Mouse (Mus musculus): Measurements from ENCODE around the gene H2-DMb1. TPM values are rescaled to one million over a fixed set of nuclear protein-coding genes. Genes with fewer than 3 reads are reported as not detected.
"Not testable (repeated sequence)": the region's sequence is repeated elsewhere in the genome, so short reads cannot be mapped to it uniquely, and the experiment has no call there.

The H2-DMb1 gene
- total RNA-seq, 2 experiments from 2014 or later, result 0.16 to 0.78 TPM

GRCm38 (mm10) chr17:34143033-34143432 lies 9.8 kb upstream of the H2-DMb1 start, which contains the start of gene H2-DMb2:
Gene H2-DMb2, plus strand, starts transcription at chr17:34143307.
- DNase-seq (ENCODE audit: low spot score), result no peak

DNA sequence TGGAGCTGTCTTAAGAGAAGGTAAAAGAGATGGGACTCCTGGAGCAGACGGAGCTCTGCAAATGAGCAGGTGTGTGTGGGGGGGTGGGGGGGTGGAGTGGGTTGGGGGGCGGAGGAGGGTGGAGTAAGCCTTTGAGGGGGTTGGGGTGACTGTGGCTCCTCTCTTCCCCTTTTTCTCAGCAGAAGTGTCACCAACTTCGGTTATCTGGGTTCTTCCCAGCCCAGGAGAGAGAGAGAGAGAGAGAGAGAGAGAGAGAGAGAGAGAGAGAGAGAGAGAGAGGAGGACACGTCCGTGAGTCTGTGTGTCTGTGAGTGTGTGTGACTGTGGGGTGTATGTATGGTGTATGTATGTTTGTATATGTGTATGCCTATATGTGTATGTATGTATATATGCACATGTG lies 9.4 kb upstream of the H2-DMb1 start:
- DNase-seq (ENCODE audit: low spot score), result no peak

GRCm38 (mm10) chr17:34144221-34144620 lies 8.7 kb upstream of the H2-DMb1 start:
- DNase-seq (ENCODE audit: low spot score), result not testable (repeated sequence)

GRCm38 (mm10) chr17:34144960-34145371 lies 7.9 kb upstream of the H2-DMb1 start:
- no peak for DNase-seq (ENCODE audit: low spot score)

DNA sequence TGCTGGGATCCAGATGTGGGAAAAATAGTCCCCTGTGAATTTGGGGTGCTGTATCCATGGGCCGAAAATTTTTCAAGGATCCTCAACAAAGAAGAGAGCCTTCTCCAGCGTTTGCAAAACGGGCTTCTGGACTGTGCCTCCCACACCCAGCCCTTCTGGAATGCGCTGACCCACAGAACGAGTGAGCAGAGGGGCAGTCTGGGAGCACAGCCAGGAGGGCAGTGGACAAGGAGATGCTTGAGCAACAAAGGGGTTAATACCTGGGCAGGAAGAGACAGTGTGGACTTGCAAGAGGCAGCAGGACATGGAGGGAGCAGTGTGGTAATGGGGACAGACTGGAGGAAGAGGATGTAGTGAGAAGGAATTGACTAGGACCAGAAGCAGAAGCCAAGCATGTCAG lies 2.7 kb downstream of the H2-DMb1 start:
- no peak for DNase-seq (ENCODE audit: low spot score)

DNA sequence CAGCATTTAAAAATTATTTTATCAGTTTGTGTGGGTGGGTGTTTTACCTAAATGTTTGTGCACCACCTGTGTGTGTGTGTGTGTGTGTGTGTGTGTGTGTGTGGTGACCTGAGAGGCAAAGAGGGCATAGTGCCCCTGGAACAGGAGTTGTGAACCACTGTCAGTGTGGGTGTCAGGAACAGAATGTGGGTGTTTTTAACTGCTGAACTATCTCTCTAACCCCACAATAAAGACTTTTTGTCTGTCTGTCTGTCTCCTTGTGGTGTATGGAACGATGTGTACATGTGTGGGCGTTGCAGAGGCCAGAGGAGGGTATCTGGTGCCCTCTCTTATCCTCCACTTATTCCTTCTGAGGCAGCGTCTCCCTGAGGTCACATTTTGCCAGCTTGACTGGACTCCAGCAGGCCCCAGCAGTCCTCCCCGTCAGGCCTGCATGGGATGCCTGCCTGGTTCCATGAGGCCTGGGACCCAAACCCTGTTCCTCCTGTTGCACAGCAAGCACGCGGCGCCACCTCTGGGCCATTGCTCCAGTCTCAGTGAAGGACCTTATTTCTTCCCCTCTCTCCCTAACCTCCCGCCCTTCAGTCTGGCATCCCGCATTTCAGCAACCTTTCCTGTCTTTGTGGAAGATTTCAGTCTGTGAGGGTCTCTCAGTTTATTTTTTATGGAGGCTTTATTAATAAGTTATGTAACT lies 11.5 kb downstream of the H2-DMb1 start:
- no peak for DNase-seq (ENCODE audit: low spot score)

- no peak for DNase-seq (ENCODE audit: low spot score)
Observed at GRCm38 (mm10) chr17:34165033-34165730, 12.3 kb downstream of the H2-DMb1 start.

DNA sequence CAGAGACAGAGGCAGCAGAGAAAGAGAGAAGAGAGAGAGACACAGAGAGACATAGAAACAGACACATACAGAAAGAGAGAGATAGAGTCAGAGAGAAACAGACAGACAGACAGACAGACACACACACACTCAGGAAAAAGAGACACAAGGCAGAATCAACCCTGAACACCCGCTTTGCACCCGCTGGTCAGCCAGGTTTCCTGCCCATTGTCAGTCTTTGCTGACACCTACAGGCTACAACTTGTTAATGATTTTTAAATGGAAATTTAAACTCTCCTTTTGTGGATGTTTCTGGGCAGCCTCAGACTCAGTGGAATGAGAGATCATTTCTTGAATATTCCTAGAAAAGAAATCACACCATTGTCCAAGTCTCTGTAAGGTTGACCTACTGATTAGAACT lies 16.4 kb downstream of the H2-DMb1 start:
- DNase-seq (ENCODE audit: low spot score), result peak; percentile 32

DNA sequence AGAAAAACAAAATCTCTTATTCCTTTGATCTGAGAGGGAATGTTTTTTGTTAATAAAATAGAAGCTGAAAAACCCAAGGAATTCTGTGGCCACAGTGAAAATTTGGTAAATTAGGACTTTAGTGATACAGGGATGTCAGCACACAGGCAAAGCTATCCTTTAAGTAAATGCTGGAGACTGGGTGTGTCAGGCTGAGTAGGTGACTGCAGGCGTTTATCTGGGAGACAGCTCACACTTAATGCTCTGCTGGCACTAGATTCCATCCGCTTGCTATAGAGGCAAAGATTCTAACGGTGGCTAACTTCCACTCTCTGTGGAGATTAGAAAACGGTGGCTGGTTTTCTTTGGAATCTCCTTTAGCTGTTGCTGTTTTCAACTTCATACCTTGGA lies 17.6 kb downstream of the H2-DMb1 start:
- no peak for DNase-seq (ENCODE audit: low spot score)

- peak; percentile 77 for DNase-seq (ENCODE audit: low spot score)
Observed at GRCm38 (mm10) chr17:34170877-34171498, 18.1 kb downstream of the H2-DMb1 start.

DNA sequence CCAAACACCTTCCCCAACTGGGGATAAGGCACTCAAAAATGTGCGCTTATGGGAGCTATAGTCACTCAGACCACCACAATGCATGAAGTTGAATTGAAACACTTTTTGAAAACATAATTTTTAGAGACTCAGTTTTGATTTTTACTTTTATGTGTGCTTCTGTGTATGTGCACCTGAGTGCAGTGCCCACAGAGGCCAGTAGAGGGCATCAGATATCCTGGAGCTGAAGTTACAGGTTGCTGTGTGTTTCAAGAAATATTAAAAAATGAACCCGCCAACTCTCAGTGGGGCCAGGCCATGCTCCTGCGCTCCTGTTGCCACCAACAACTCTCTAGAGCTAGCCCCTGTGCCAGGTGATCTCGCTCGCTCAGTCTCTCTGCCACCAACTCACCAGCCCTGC lies 19.7 kb downstream of the H2-DMb1 start:
- no peak for DNase-seq (ENCODE audit: low spot score)

GRCm38 (mm10) chr17:34174075-34174474 lies 21.2 kb downstream of the H2-DMb1 start:
- no peak for DNase-seq (ENCODE audit: low spot score)

GRCm38 (mm10) chr17:34177179-34177578 lies 24.3 kb downstream of the H2-DMb1 start:
- no peak for DNase-seq (ENCODE audit: low spot score)

GRCm38 (mm10) chr17:34179019-34179418 lies 26.1 kb downstream of the H2-DMb1 start:
- DNase-seq (ENCODE audit: low spot score), result no peak

DNA sequence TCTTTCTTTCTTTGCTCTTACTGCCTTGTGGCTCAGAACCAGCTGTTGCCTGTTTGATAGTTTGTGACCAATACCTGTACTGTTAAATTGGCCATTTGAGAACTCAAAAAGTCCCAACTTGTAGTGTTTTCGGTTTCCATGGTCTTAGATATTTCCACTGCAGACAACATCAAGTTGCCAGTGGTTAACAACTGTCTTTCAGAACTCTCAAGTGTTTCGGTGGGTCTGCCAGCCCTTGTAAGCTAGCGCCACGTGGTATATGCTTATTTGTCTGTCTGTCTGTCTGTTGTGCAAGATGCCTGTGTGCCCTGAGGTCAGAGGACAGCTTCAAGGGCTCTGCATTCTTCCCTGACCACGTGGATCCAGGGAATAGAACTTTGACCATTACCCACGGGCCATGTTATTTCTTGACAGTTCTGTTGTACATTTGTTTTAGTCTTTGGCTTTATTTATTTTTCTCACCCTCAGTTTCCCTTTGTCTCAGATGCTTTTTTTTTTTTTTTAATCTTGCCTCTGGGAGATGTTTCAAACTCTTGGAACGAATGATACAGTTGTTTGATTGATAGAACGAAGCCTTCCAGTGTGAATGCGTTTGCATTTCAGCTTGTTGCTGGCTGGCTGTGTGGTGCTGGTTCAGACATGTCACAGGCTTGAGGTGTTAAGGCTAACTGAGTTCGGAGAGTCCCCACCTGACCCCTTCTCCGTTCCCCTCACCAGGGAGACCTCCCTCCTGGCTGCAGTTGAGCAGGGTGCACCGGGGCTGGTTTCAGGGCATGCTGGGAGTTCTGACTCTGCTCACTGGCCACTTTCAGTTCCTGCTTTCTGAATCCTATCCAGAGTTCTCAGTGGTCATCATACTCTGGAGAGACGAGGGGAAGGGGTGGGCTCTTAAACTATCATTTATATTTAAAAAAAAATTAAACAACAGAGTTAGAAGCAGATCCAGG lies 27.3 kb downstream of the H2-DMb1 start:
- no peak for DNase-seq (ENCODE audit: low spot score)

GRCm38 (mm10) chr17:34183564-34184219 lies 30.8 kb downstream of the H2-DMb1 start:
- no peak for DNase-seq (ENCODE audit: low spot score)

DNA sequence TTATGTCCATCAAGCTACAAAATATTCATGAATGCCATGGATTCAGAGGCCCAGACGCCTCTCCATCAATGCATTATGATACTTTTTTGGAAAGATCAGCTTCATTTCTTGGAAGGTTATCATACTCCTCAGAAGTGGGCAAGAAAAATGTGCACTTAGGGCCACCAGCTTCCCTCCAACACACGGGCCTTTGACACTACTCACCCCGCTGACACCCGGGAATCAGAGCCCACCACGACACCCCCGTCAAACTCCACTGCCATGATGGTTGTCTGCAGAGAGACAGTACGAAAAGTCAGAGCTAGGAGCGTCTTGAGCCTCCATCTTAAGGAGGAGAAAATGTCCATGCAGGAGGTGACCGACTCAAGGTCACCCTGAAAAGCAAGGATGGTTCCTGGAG lies 32.7 kb downstream of the H2-DMb1 start:
- no peak for DNase-seq (ENCODE audit: low spot score)

GRCm38 (mm10) chr17:34186885-34187260 lies 34.0 kb downstream of the H2-DMb1 start:
- DNase-seq (ENCODE audit: low spot score), result no peak

DNA sequence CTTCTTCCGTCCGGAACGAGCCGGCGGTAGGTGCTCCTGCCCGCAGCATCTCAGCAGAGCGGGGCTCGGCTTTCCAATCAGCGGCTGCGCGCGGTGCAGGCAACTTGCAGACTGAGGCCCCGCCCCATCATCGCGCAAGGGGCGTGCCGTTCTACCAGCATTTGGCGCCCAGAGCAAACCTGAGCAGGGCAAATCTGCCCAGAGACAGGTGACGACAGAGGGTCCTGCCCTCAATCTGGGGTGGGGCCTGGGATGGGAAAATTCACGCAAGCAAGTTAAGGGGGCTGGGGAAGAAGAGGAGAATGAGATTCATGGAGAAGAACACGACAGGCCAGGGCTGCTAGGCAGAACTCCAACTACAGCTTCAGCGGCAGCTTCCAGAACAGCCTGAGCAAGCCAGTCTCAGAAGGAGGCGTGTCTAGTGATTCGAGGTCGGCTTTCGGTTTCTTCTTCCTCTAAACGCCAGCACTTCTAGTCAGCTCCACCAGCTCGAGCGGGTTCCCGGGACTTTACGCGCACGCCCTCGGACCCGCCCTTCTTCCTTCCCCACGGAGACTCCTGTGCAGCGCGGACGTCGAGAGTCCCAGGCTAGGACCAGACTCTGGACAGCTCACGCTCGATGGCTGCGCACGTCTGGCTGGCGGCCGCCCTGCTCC lies 34.5 kb downstream of the H2-DMb1 start, which contains the start of the genes Tap1 and Psmb9:
TSS of gene Tap1 (plus strand) at position 293 of the 656 bp plus-strand sequence.
TSS of gene Psmb9 (minus strand) at position 504 of the 656 bp plus-strand sequence.
- DNase-seq (ENCODE audit: low spot score), result peak; percentile 97

DNA sequence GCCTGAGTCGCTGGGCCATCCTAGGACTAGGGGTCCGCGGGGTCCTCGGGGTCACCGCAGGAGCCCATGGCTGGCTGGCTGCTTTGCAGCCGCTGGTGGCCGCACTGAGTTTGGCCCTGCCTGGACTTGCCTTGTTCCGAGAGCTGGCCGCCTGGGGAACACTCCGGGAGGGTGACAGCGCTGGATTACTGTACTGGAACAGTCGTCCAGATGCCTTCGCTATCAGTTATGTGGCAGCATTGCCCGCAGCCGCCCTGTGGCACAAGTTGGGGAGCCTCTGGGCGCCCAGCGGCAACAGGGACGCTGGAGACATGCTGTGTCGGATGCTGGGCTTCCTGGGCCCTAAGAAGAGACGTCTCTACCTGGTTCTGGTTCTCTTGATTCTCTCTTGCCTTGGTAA lies 35.1 kb downstream of the H2-DMb1 start:
- peak; percentile 12 for DNase-seq (ENCODE audit: low spot score)

All from gastrocnemius, adult 18-20 months (tissue).